Mouse (Mus musculus) hindbrain, embryonic 11.5 days (tissue): ENCODE data around the gene Bicral. TPM values are rescaled to one million over a fixed set of nuclear protein-coding genes. Genes with fewer than 3 reads are reported as not detected.
"Not testable (repeated sequence)": the region's sequence is repeated elsewhere in the genome, so short reads cannot be mapped to it uniquely, and the experiment has no call there.

ENCODE experiments used
- ATAC-seq: fragments of 200-750 bp; cut with Nextera tagmentation; 2 replicates; pipeline ENCODE4 v1.8.0; 2017; ENCODE audit warnings: mild to moderate bottlenecking, moderate TSS enrichment, moderate library complexity; ENCODE audit not compliant: low FRiP score
- DNase-seq: peaks from one replicate; pipeline ENCODE4 v3.0.0-alpha.2; 2015; ENCODE audit warnings: low spot score
- H3K27ac ChIP-seq: fragments of 300-500 bp; sonication (generic); 2 replicates; pipeline ENCODE4 v1.5.1; 2014; ENCODE audit warnings: mild to moderate bottlenecking, low read depth, low read length
- H3K27me3 ChIP-seq: fragments of 300-500 bp; sonication (generic); 2 replicates; pipeline ENCODE4 v1.6.1; 2014; ENCODE audit warnings: mild to moderate bottlenecking, low read length, moderate library complexity, mixed read lengths; ENCODE audit not compliant: control insufficient read depth, insufficient read depth
- H3K36me3 ChIP-seq: fragments of 300-500 bp; sonication (generic); 2 replicates; pipeline ENCODE4 v1.6.1; 2014; ENCODE audit warnings: mild to moderate bottlenecking, low read length, moderate library complexity, mixed read lengths; ENCODE audit not compliant: control insufficient read depth, insufficient read depth
- H3K4me1 ChIP-seq: fragments of 300-500 bp; sonication (generic); replicated peaks from 2 replicates; pipeline ENCODE4 v1.6.1; 2014; ENCODE audit warnings: low read length, mixed read lengths; ENCODE audit not compliant: control insufficient read depth, insufficient read depth
- H3K4me2 ChIP-seq: fragments of 300-500 bp; sonication (generic); replicated peaks from 2 replicates; pipeline ENCODE4 v1.6.1; 2014; ENCODE audit warnings: mild to moderate bottlenecking, low read depth, low read length
- H3K4me3 ChIP-seq: fragments of 300-500 bp; sonication (generic); 2 replicates; pipeline ENCODE4 v1.5.1; 2014; ENCODE audit warnings: low read depth, low read length
- H3K9ac ChIP-seq: fragments of 300-500 bp; sonication (generic); 2 replicates; pipeline ENCODE4 v1.6.1; 2014; ENCODE audit warnings: low read depth, low read length
- H3K9me3 ChIP-seq: fragments of 300-500 bp; sonication (generic); 2 replicates; pipeline ENCODE4 v1.6.1; 2016; ENCODE audit warnings: low read length; ENCODE audit not compliant: control insufficient read depth
- whole genome bisulfite sequencing: fragments of 180-500 bp; shearing (Covaris S2); extraction: QIAGEN DNeasy Blood & Tissue Kit; methylation state at CpG from one replicate; pipeline ENCODE4 v1.1.7; 2014; 5-methylcytosine and 5-hydroxymethylcytosine counted together
- polyA plus RNA-seq: library from polyadenylated mRNA; unstranded; fragments of >200 nt; fragmentation: Nextera tagmentation; extraction: Ambion mirVana; gene quantifications from 2 replicates; pipeline ENCODE4 v1.2.1, GENCODE M21; 2014

The Bicral gene
- polyA plus RNA-seq, 1 experiment from 2014 or later: 5.5 TPM

- Histone ChIP-seq H3K9ac (no peak overlapping the region), H3K27me3 (no peaks in the 10 kb centered on the region), H3K4me1 (no peaks in the 10 kb centered on the region; the same call in 1 of the 2 replicates), H3K27ac (no peak overlapping the region), H3K36me3 (no peaks in the 10 kb centered on the region), H3K9me3 (no peaks in the 10 kb centered on the region), H3K4me2 (no peak overlapping the region), H3K4me3 (no peak overlapping the region)
- ATAC-seq (no peak), DNase-seq (no peak)
- 91% methylated on average over 7 of the region's 7 CpGs for WGBS
Measured at GRCm38 (mm10) chr17:46854096-46854495, 4.2 kb downstream of the Bicral start.

DNA sequence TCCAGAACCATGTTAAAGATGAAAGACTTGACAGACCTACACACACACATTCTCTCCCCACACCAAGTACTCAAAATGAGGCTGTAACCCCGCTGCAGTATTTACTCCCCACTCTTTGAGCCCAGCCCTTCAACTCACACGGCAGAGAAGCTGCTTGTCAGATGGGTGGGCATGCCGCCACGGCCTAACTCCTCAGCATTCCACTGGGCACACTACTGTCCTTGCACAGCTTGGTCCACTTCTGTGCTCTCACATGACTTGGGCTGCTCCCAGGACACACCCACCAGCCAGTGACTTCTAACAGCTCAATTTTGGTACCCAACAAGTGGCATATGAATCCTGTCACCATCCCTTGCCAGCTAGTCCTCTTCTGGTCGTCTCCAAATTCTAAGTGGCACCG, 5.0 kb downstream of the Bicral start:
- 74% methylated on average over 6 of the region's 6 CpGs for WGBS
- H3K4me3 ChIP-seq: no peak overlapping the region
- H3K27me3 ChIP-seq: no peaks in the 10 kb centered on the region
- no peak overlapping the region for H3K4me2 ChIP-seq
- H3K4me1 ChIP-seq: no peaks in the 10 kb centered on the region; the same call in 1 of the 2 replicates
- no peaks in the 10 kb centered on the region for H3K36me3 ChIP-seq
- no peak overlapping the region for H3K9ac ChIP-seq
- H3K27ac ChIP-seq: no peak overlapping the region
- ATAC-seq (no peak), DNase-seq (no peak)
- no peaks in the 10 kb centered on the region for H3K9me3 ChIP-seq

- no peak overlapping the region for H3K27ac ChIP-seq
- 41% methylated on average over 6 of the region's 6 CpGs for WGBS
- no peak overlapping the region for H3K4me2 ChIP-seq
- H3K9me3 ChIP-seq: no peaks in the 10 kb centered on the region
- peak; percentile 27 for DNase-seq
- H3K4me3 ChIP-seq: no peak overlapping the region
- H3K4me1 ChIP-seq: no peaks in the 10 kb centered on the region; the same call in 1 of the 2 replicates
- H3K9ac ChIP-seq: no peak overlapping the region
- no peaks in the 10 kb centered on the region for H3K36me3 ChIP-seq
- no peak for ATAC-seq
- no peaks in the 10 kb centered on the region for H3K27me3 ChIP-seq
Measured at GRCm38 (mm10) chr17:46852725-46853124, 5.6 kb downstream of the Bicral start.

DNA sequence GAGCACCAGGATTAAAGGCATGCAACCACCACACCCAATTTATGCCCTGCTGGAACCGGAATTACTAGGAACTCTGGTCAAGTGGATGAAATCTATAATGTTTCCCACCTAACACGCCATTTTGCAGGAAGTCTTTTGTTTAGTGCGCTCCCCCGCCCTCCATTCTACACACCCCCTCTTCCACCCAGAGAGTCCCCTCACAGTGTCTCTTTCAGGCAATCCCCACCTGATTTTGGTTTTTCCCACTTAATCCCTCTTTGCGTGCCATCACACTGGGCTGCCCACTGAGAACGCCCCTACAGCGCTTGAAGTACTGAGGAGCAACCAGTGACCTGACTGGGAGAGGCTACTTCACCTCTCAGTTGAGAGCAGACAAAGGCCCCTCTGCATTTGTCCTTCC, 11.1 kb downstream of the Bicral start:
- DNase-seq: no peak
- no peaks in the 10 kb centered on the region for H3K36me3 ChIP-seq
- no peak overlapping the region for H3K27ac ChIP-seq
- no peaks in the 10 kb centered on the region for H3K27me3 ChIP-seq
- ATAC-seq: no peak
- H3K4me2 ChIP-seq: no peak overlapping the region
- H3K9ac ChIP-seq: no peak overlapping the region
- WGBS: 95% methylated on average over 7 of the region's 7 CpGs
- H3K4me3 ChIP-seq: no peak overlapping the region
- no peaks in the 10 kb centered on the region for H3K4me1 ChIP-seq
- no peaks in the 10 kb centered on the region for H3K9me3 ChIP-seq

- H3K36me3 ChIP-seq, H3K9me3 ChIP-seq, H3K4me2 ChIP-seq, H3K4me3 ChIP-seq, H3K27ac ChIP-seq, H3K9ac ChIP-seq, H3K27me3 ChIP-seq, H3K4me1 ChIP-seq, ATAC-seq, DNase-seq: not testable (repeated sequence)
- WGBS: 95% methylated on average over 18 of the region's 18 CpGs
Measured at GRCm38 (mm10) chr17:46846573-46846972, 11.7 kb downstream of the Bicral start.

DNA sequence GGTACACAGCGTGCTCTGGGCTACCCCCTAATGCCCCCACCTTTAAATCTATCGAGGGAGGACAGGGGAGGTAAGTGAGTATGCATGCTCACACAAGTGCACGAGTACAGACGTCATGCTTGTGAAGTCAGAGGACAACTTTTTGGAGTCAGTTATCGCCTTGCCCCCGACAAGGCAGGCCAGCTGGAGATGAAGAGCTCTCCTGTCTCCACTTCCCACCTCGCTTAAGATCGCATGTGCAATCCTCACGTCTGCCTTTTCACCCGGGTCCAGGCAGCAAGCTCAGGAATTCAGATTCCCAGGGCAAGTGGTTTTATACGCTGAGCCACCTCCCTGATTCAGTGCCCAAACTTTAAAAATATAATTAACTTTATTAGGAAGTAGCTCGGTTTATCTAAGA, 13.0 kb downstream of the Bicral start:
- ATAC-seq: no peak
- no peak for DNase-seq
- H3K36me3 ChIP-seq: no peaks in the 10 kb centered on the region
- no peak overlapping the region for H3K4me2 ChIP-seq
- no peak overlapping the region for H3K9ac ChIP-seq
- 86% methylated on average over 12 of the region's 12 CpGs for WGBS
- H3K4me3 ChIP-seq: no peak overlapping the region
- no peaks in the 10 kb centered on the region for H3K4me1 ChIP-seq
- H3K9me3 ChIP-seq: no peaks in the 10 kb centered on the region
- no peaks in the 10 kb centered on the region for H3K27me3 ChIP-seq
- H3K27ac ChIP-seq: no peak overlapping the region

DNA sequence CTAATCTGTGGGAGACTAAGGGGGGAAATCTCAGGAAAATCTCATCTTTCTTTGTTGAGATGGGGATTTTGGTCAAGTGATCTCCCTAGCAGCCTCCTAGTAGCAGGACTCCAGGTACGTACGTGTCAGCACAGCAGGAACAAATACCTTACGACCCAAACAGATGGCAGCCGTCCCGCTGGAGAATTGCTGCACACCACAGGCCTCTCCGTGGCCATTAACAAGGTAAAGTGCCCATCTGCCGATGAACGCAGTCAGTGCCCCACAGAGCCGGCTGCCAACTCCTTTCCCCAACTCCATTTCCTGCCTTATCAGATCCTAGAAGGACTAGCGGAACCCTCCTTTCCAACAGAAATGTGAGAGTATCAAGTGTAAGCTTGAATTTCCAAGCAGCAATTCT, 13.5 kb downstream of the Bicral start:
- ATAC-seq: no peak
- WGBS: 57% methylated on average over 10 of the region's 10 CpGs
- Histone ChIP-seq H3K27me3 (no peaks in the 10 kb centered on the region), H3K9ac (no peak overlapping the region), H3K9me3 (no peaks in the 10 kb centered on the region), H3K36me3 (no peaks in the 10 kb centered on the region), H3K4me3 (no peak overlapping the region), H3K4me2 (no peak overlapping the region), H3K27ac (no peak overlapping the region), H3K4me1 (no peaks in the 10 kb centered on the region)
- DNase-seq: no peak

GRCm38 (mm10) chr17:46843716-46844115, 14.6 kb downstream of the Bicral start:
- Histone ChIP-seq H3K4me1 (no peaks in the 10 kb centered on the region), H3K9me3 (no peaks in the 10 kb centered on the region), H3K9ac (no peak overlapping the region), H3K4me3 (no peak overlapping the region), H3K4me2 (no peak overlapping the region), H3K36me3 (no peaks in the 10 kb centered on the region), H3K27me3 (no peaks in the 10 kb centered on the region), H3K27ac (no peak overlapping the region)
- ATAC-seq (no peak), DNase-seq (no peak)
- 81% methylated on average over 7 of the region's 7 CpGs for WGBS

GRCm38 (mm10) chr17:46843022-46843421, 15.3 kb downstream of the Bicral start:
- 78% methylated on average over 1 of the region's 2 CpGs for WGBS
- H3K4me2 ChIP-seq: no peak overlapping the region
- no peaks in the 10 kb centered on the region for H3K4me1 ChIP-seq
- no peaks in the 10 kb centered on the region for H3K36me3 ChIP-seq
- no peak for DNase-seq
- no peak overlapping the region for H3K4me3 ChIP-seq
- no peak overlapping the region for H3K27ac ChIP-seq
- no peak overlapping the region for H3K9ac ChIP-seq
- no peak for ATAC-seq
- no peaks in the 10 kb centered on the region for H3K27me3 ChIP-seq
- H3K9me3 ChIP-seq: no peaks in the 10 kb centered on the region
